Mouse (Mus musculus): ENCODE data around the gene Ldlrad3. TPM values are rescaled to one million over a fixed set of nuclear protein-coding genes. Genes with fewer than 3 reads are reported as not detected.

The Ldlrad3 gene
- polyA plus RNA-seq, 2 experiments, result 45.1 to 49.7 TPM

- DNase-seq (ENCODE audit: low spot score), result no peak
- TF ChIP-seq POLR2A (IDR thresholded peaks at IDR 0.05; ENCODE audit: borderline replicate concordance, extremely low read depth, insufficient read depth, insufficient read length), result no peak
- peaks cover 4% of the 10 kb centered on the region; the same call in 1 of the 2 replicates for H3K4me1 ChIP-seq (ENCODE audit: control insufficient read depth, insufficient read depth, low read length)
- no peak overlapping the region for H3K27ac ChIP-seq (replicated peaks; ENCODE audit: low read depth, low read length)
- ATAC-seq (ENCODE audit: low FRiP score, low read depth), result no peak
- H3K9ac ChIP-seq (ENCODE audit: low read depth, low read length, severe bottlenecking), result no peak overlapping the region
- no peaks in the 10 kb centered on the region for H3K27me3 ChIP-seq (ENCODE audit: control insufficient read depth, insufficient read depth, low read length)
- no peaks in the 10 kb centered on the region for H3K9me3 ChIP-seq (ENCODE audit: control insufficient read depth, low read length)
- WGBS, result 68% methylated on average over 10 of the region's 10 CpGs
- no peak overlapping the region for H3K4me3 ChIP-seq (replicated peaks; ENCODE audit: low read length)
- H3K4me2 ChIP-seq (replicated peaks; ENCODE audit: low read depth, low read length, severe bottlenecking), result no peak overlapping the region
- H3K36me3 ChIP-seq (ENCODE audit: control insufficient read depth, insufficient read depth, low read length), result no peaks in the 10 kb centered on the region
These were observed 278.7 kb downstream of the Ldlrad3 start for GRCm38 (mm10) chr2:101907386-101908022.

- H3K9me3 ChIP-seq (ENCODE audit: control insufficient read depth, low read length), result no peaks in the 10 kb centered on the region
- no peak for ATAC-seq (ENCODE audit: low FRiP score, low read depth)
- H3K4me3 ChIP-seq (replicated peaks; ENCODE audit: low read length), result no peak overlapping the region
- no peaks in the 10 kb centered on the region for H3K27me3 ChIP-seq (ENCODE audit: control insufficient read depth, insufficient read depth, low read length)
- peaks cover 4% of the 10 kb centered on the region; the same call in 1 of the 2 replicates for H3K4me1 ChIP-seq (ENCODE audit: control insufficient read depth, insufficient read depth, low read length)
- H3K9ac ChIP-seq (ENCODE audit: low read depth, low read length, severe bottlenecking), result 0 out of 2 replicates have a peak overlapping the region, but pooled peaks have one; percentile 1
- no peak overlapping the region; the same call in 1 of the 2 replicates for H3K4me2 ChIP-seq (replicated peaks; ENCODE audit: low read depth, low read length, severe bottlenecking)
- peaks cover 1% of the 10 kb centered on the region; the same call in 1 of the 2 replicates for H3K36me3 ChIP-seq (ENCODE audit: control insufficient read depth, insufficient read depth, low read length)
- H3K27ac ChIP-seq (replicated peaks; ENCODE audit: low read depth, low read length), result no peak overlapping the region
- WGBS, result 69% methylated on average over 5 of the region's 5 CpGs
- no peak for DNase-seq (ENCODE audit: low spot score)
- TF ChIP-seq POLR2A (IDR thresholded peaks at IDR 0.05; ENCODE audit: borderline replicate concordance, extremely low read depth, insufficient read depth, insufficient read length), result no peak
These were observed 279.9 kb downstream of the Ldlrad3 start for GRCm38 (mm10) chr2:101906379-101906690.

GRCm38 (mm10) chr2:101905534-101906378, 280.4 kb downstream of the Ldlrad3 start:
- H3K4me1 ChIP-seq (ENCODE audit: control insufficient read depth, insufficient read depth, low read length), result peaks cover 4% of the 10 kb centered on the region; the same call in 1 of the 2 replicates
- WGBS, result 25% methylated on average over 21 of the region's 21 CpGs
- DNase-seq (ENCODE audit: low spot score), result peak; percentile 93
- peaks cover 7% of the 10 kb centered on the region for H3K36me3 ChIP-seq (ENCODE audit: control insufficient read depth, insufficient read depth, low read length)
- H3K9me3 ChIP-seq (ENCODE audit: control insufficient read depth, low read length), result no peaks in the 10 kb centered on the region
- TF ChIP-seq POLR2A (IDR thresholded peaks at IDR 0.05; ENCODE audit: borderline replicate concordance, extremely low read depth, insufficient read depth, insufficient read length), result 0 out of 2 replicates have a peak, but pooled peaks have one; percentile 34
- peak overlapping the region; percentile 40 for H3K4me2 ChIP-seq (replicated peaks; ENCODE audit: low read depth, low read length, severe bottlenecking)
- no peaks in the 10 kb centered on the region for H3K27me3 ChIP-seq (ENCODE audit: control insufficient read depth, insufficient read depth, low read length)
- H3K9ac ChIP-seq (ENCODE audit: low read depth, low read length, severe bottlenecking), result peak overlapping the region; percentile 1; the same call in 1 of the 2 replicates
- peak; percentile 62; the same call in 1 of the 2 replicates for ATAC-seq (ENCODE audit: low FRiP score, low read depth)
- no peak overlapping the region for H3K4me3 ChIP-seq (replicated peaks; ENCODE audit: low read length)
- H3K27ac ChIP-seq (replicated peaks; ENCODE audit: low read depth, low read length), result no peak overlapping the region

- Histone ChIP-seq H3K9ac (ENCODE audit: low read depth, low read length, severe bottlenecking) (no peak overlapping the region), H3K4me1 (ENCODE audit: control insufficient read depth, insufficient read depth, low read length) (peaks cover 4% of the 10 kb centered on the region; the same call in 1 of the 2 replicates), H3K4me3 (replicated peaks; ENCODE audit: low read length) (no peak overlapping the region), H3K9me3 (ENCODE audit: control insufficient read depth, low read length) (no peaks in the 10 kb centered on the region), H3K36me3 (ENCODE audit: control insufficient read depth, insufficient read depth, low read length) (peaks cover 18% of the 10 kb centered on the region), H3K4me2 (replicated peaks; ENCODE audit: low read depth, low read length, severe bottlenecking) (no peak overlapping the region), H3K27me3 (ENCODE audit: control insufficient read depth, insufficient read depth, low read length) (no peaks in the 10 kb centered on the region), H3K27ac (replicated peaks; ENCODE audit: low read depth, low read length) (no peak overlapping the region)
- WGBS, result 69% methylated on average over 4 of the region's 4 CpGs
- no peak for ATAC-seq (ENCODE audit: low FRiP score, low read depth)
- no peak for TF ChIP-seq POLR2A (IDR thresholded peaks at IDR 0.05; ENCODE audit: borderline replicate concordance, extremely low read depth, insufficient read depth, insufficient read length)
- DNase-seq (ENCODE audit: low spot score), result no peak
These were observed 284.0 kb downstream of the Ldlrad3 start for GRCm38 (mm10) chr2:101902196-101902595.

Other genes starting within 250 kb of the Ldlrad3 start
- gene Trim44, start 221.4 kb upstream of the Ldlrad3 start, polyA plus RNA-seq (2012; rRNA removed), result 66.6 and 69.7 TPM in 2 replicates
- 36.4 and 43.0 TPM in 2 replicates for gene Trim44, start 221.4 kb upstream of the Ldlrad3 start, polyA plus RNA-seq (2014; fragmentation: Nextera tagmentation; extraction: Ambion mirVana)